Mouse (Mus musculus) adrenal gland, adult (tissue): ENCODE results near the gene Fsd1.

Experiments used
- DNase-seq, 2 experiments: peaks; one replicate each; pipeline ENCODE4 v3.0.0; 2022 to 2023; ENCODE audit warnings: low spot score in 1 of 2; ENCODE audit not compliant: inconsistent age in 2 of 2

The Fsd1 gene

DNA sequence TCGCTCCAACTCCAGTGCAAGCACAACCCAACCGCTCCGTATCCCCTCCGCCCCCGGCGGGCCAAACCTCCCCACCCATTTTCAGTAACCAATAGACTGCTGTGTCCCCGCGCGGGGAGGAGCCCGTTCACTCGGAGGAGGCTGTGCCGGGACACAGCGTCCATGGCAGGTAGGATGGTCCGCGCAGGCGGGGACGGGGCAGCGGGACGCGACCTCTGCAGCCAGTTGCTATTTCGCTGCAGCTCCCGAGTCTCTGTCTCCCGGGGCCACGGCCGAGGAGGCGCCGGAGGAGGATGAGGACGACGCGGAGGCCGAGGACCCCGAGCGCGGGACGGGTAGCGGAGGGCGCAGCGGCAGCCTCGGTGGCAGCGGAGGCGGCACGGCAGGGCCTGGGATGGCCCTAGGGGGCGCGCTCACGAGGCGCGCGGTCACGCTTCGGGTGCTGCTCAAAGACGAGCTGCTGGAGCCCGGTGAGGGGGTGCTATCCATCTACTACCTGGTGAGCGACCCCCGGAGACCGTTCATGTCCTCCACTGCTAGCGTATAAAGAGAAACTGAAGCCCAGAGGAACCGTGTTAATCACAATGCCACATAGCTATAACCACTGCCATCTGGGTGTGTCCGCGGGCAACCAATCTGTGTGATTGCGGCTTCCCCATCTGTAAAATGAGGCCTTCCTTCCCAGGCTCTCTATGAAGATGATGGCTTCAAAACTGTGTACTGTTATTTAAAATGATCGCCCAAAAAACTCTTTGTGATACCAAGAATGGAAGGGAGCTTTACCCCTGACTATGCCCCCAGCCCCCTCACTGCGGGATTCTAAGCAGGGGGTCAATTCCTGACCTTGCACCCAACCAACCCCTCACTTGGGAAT, 23.0 kb downstream of the Fsd1 start:
- peak; percentile 96 to 98 for DNase-seq

DNA sequence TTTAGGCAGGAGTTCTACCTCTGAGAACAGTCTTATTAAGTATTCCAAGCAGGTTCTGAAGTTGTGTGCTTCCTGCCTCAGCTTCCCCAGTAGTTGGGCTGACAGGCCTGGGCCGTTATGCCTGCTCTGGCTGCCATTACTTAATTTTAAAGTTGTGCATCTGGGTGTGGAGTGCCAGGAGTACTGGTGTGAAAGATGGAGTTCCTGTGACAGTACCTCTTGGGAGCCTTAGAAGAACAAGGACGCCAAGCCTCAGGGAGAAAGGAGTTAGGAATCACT, 23.6 kb downstream of the Fsd1 start:
- peak in 1 of 2 experiments; percentile 62 for DNase-seq

DNA sequence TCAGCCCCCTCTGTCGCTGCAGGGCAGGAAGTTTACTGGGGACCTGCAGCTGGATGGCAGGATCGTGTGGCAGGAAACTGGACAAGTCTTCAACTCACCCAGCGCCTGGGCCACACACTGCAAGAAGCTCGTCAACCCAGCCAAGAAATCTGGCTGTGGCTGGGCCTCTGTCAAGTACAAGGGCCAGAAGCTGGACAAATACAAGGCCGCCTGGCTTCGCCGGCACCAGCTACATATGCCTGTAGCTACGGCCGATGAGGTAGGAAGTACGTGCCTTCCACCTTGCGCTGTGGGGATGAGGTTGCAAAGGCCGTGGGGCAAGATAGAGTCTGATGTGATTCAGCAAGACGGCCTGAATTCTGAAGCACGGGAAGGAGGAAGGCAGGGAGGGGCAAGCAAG, 23.9 kb downstream of the Fsd1 start:
- no peak for DNase-seq

DNA sequence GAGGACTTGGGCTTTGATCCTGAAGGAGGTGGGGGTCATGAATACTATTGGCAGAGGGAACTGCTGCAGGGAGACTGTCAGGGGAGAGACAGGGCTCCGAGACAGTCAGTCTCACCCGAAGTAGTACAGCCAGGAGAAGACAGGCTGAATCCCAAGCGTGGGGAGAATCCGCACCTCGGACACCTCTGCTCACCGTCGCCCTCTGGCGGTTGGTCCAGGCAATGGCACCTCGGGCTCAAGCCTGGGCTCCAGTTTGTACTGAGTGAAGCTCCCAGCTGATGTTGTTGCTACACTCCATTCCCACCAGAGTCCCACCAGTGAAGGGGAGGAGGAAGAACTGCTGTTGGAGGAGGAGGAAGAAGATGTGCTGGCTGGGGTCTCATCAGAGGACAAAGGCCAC, 24.4 kb downstream of the Fsd1 start:
- DNase-seq = peak; percentile 82 to 94

DNA sequence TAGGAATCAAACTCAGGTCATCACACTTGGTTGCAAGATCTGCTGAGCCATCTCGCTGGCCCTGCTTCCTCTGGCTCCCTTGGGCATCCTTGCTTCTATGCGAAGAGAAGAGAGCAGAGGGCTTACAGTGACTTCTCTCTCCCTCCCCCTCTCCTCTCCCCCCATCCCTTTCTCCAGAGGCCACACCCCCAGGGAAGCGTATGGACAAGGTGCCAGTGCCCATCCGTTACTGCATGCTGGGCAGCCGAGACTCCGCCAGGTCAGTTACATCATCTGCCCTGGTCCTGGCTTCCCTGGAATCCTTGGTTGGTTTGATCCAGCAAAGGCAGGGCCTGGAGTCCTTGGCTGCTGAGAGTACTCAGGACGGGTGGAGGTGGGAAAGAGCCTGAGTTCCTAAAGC, 25.1 kb downstream of the Fsd1 start:
- no peak for DNase-seq

DNA sequence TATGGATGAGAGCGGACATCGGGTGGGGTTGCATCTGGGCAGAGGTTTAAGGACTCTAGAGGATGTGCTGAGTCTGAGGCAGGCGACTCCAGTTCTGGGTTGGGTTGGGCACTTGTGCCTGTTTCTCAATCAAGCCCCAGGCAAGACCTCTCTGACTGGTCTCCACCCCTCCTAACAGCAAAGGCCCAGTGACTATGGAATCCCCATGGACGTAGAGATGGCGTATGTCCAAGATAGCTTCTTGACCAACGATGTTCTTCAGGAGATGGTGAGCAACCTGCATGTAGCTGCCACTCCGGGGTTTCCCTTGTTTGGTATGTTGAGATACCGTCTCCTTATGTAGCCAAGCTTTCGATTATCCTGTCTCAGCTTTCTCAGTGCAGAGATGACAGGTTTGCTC, 29.0 kb downstream of the Fsd1 start:
- no peak for DNase-seq

DNA sequence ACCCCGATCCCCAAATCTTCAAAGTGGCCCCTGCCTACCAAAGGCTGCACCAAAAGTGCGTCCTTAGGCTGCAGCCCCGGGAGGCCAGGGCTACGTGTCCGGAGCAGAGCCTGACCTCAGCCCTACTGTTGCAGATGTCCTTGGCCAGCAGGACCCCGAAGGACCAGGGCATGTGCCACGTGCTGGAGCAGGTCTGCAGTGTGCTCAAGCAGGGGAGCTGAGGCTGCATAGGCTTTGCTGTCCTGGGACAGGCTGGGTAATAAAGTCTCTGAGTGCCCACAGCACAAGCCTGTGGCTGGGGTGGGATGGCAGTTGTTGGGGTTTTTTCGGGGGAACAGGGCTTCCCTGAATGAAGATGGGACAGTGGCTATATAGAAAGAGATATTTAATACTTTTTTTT, 30.1 kb downstream of the Fsd1 start:
- DNase-seq = peak; percentile 41 to 65

DNA sequence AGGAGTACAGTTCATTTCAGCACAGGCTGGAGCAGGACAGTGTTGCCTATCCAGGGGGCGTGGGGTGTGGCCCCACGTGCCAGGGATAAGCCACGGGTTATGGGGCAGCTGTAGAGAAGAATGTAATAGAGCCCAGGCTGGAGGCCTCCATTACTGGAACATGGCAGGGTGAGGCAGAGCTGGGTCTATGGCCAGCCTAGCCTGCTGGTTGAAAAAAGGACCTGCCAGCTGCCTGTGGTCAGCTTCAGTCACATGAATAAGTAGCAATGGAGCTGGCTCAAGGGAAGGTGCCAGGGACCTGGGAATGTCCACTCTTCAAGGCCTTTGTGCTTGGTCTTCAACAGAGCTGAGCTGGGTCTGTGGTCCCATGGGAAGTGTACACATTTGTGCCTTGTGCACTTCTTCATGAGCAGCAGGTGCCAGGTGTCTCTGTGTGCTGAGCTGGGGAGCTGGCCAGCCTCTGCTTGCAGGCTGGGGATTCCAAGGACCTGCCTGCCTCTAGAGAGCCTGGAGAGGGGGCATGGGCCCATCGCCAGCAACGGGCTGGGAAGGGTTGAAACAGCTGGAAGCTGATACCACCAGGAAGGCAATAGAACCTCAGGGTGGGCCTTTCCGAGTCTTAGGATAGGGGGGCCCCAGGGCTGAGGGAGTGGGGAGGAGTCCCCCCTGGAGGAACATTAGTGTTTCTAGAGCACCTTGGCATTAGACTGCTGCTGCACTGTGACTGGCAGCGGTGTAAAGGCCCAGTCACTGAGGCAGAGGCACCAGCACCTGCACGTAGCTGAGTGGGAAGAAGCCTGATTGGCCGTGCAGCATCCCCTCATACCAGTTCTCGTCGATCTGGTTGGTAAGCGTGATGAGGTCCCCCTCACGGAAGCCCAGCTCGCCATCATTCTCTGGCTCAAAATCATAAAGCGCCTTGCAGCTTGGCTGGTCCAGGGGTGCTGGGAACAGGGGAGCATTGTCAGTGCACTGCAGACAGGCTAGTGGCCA, 30.8 kb downstream of the Fsd1 start:
- DNase-seq = peak in 1 of 2 experiments; percentile 49

DNA sequence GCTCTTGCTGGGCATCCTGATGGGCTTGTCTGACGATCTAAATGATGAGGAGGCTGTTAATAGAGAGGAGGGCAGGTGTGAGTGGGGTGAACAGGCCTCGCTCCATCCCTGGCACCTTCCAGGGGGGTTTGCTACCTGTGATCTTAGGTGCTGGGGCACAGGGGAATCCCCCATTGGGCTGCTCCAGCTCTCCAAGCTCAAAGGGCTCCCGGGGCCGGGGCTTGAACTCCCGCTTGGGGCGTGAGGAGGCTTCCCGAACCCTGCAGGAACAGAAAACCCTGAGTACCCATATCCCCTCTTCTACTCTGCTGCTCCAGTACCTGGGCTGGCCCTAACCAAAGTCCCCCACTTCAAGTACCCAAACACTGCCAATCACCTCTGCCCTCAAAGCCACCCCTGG, 31.5 kb downstream of the Fsd1 start:
- DNase-seq = no peak

DNA sequence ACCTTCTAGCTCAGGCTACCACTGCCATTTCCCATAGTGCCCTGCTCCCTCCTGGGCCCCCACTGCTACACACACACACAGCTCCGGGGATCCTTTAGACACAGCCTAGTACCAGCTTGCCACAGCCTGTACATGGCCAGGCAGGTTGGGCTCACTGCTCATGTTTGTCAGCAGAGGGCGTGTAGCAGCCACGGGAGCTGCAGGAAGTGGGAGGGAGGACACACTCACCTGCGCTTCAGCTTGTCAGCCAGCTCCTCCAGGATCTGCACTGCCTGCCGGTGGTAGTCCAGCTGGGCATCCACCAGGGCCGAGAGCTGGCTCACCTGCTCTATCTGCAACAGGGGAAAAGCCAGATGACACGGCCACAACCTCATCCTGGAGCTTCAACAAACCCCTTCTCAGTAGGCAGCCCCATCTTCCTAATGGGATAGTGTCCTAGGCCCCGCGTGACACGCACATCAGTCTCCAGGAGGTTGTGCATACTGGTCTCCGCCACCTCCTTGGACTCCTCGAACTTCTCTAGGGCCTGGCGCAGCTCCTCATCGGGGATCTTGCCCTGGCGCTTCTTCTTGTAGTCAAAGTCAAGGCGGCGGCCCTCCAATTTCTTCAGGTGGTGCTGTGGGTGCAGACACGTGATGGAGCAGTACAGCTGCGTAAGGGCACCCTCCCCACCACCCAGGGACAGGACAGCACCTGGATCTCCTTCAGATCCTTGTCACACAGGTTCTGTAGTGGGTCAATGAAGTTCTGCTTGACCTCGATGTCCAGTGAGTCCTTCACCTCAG, 32.2 kb downstream of the Fsd1 start:
- peak; percentile 60 to 78 for DNase-seq

DNA sequence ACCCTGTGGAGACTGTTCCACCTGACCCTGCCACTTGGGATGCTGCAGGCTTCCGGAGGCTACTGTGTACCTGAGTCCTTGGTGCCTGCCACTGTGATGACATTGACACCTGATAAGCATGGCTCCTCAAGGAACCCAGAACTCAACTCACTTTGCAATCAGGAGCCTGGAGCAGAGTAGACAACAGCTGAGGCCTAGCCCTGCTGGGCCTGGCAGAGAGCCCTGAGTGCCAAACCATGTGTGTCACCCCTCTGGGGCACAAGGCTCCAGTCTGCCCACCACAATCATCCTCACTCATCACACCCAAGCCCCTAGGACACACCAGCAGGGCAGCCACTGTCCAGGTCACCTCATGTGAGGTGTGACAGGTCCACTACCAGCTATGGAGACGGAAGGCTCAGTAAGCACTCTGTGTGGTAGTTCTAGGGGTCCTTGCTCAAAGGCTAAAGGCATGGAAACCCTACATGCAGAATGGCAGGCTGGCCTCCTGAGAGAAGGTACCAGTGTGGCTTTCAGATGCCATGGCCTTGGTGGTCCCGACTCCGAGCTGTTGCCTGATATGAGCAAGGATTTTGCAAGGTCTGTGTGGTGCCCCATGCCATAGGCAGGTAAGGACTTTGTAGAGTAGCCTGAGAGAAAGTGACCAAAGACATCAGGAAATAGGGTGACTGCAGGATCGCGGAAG, 34.2 kb downstream of the Fsd1 start:
- peak in 1 of 2 experiments; percentile 47 for DNase-seq

DNA sequence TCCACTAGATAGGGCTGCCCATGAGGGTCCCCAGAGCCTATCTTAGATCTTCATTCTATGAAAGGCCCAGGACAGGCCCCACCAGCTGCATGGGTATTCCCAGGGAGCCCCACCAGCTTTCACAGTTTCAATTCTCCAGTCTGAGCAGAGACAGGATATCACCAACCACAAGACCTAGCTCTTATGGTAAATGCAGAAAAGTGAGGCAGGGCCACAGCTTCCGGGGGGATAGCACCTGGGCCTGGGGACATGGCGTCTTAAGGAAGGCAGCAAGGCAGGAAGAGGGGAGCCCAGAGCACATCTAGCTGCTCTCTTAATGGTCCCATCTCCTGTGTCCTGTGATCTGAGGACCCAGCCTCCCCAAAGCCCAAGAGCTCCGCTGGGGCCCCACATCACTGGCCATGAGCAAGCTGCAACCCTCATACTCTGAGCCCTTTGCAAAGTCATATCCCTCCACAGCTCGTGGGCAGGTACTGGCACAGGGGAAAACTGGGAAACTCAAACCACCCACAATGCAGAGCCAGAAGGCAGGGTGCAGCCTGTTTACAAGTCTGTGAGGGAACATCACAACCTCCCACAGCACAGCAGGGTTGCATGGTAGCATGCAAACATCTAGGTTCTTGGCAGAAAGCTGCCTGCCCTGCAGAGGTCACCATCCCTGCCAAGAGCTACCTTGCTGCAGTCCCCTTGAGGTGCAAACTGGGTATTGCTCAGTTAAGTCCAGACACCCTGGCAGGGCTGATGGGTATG, 35.0 kb downstream of the Fsd1 start:
- DNase-seq = peak in 1 of 2 experiments; percentile 38

DNA sequence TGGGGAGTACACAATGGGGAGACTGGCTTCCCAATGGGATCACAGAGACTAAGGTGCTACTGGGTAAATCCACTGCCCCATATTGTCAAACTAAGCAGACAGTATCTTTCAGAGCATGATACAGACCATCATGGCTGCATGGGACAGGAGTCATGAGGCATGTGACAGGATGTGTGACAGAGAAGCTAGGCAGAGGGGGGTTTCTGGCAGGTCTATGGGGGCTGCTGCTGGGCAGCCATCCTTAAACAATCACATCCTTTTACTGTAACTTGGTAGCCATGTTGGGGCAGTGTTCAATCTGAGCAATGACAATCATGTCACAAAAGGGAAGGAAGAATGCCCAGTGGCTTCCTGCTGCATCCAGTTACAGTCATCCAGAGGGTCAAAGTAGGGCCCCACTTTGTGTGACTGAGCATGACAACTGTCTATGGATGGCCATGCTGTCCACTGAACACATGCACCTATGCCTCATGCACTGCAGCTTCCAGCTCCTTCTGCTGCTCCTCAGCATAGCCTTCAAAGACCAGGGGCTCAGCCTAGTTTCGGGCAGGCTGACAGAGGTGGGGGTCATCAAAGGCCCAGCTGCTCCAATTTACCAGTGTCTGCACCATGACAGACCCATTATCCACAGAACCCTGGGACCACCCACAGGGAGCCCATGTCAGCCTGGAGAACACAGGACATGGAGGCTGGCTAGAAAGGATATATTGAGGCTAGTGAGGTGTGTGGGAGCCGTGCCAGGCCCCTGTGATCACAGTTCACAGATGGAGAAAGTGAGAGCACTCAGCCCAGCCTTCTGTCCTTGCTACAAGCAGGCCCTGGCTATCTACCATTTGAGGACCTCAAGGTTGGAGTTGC, 36.1 kb downstream of the Fsd1 start:
- DNase-seq = peak; percentile 33 to 54

DNA sequence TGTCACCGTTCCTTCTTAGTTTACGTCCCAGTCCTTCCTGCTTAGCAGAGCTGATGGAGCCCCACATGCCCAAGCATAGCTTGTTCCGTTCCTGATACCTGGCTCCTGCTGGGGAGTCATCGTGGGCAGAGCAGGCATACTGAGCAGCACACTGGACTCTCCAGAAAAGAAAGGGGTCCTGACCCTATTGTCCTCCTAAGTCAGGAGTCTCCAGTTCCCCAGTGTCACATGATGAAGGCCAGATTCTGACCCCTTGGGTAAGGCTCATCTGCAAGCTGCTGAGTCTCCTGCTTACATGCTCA, 36.6 kb downstream of the Fsd1 start:
- DNase-seq = peak in 1 of 2 experiments; percentile 78

DNA sequence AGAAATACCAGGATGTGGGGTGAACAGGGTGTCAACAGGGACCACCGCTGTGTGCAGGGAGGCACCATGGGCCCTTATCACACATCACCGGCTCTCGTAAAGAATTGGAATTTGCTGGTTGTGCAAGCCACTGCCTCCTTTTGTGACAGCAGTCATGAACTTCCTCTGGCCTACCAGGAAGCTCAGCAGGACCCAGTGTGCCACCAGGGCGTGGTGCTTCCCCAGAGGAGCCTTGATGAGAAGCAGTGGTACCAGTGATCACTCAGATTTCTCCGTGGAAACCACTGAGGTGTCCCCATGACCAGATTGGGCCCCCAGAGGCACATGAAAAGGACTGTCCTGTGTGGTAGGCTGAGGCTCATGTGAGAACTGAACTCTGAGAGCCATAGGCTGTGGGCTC, 37.1 kb downstream of the Fsd1 start:
- peak in 1 of 2 experiments; percentile 64 for DNase-seq

DNA sequence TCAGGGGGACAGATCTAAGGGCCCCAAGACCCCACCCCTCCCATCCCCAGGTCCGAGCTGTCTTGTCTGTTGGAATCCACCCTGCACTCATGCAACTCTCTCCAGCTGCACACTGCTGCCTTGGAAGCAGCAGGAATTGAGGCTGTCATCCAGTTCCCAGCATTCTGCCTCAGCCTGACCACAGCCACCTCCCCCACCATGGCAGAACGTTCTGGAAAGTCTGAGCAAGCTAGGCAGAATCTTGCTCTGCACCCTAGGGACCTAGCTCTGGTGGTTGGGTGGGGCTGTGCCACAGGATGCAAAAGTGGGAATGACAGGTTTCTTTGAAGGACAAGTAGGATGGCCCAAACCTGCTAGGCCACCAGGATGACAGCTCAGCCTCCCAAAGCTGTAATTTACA, 38.2 kb downstream of the Fsd1 start:
- DNase-seq = peak in 1 of 2 experiments; percentile 32

DNA sequence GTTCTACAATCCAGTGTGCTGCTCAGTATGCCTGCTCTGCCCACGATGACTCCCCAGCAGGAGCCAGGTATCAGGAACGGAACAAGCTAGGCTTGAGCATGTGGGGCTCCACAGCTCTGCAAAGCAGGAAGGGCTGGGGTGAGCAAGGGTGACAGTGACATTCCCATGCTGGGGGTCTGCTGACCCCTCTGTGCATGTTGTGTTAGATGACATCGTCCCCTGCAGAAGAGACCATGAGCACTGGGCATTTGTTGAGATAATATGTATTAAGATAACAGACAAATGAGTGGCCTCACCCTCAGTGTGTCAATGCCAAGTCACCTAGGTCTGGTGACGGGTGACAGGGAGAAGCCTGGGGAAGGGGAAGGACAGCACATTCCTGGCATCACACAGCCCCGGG, 38.6 kb downstream of the Fsd1 start:
- peak in 1 of 2 experiments; percentile 39 for DNase-seq

DNA sequence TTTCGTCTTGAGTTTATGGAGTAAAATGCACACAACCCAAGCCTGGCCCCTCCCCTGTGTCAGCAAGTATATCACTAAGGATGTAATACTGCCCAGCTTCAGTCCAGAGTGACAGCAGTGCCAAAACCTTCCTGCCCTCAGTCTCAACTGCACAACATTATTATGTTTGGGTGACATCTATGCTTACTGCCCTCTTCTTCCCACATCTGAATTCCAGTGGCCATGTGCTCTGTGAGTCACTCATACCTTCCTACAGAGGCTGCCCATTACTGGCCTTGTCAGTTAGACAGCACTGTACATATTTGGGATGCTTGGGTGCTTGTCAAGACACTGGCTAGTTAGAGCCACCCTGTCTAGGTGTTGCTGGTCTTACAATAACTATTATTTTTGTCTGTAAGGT, 40.0 kb downstream of the Fsd1 start:
- peak; percentile 41 to 68 for DNase-seq

DNA sequence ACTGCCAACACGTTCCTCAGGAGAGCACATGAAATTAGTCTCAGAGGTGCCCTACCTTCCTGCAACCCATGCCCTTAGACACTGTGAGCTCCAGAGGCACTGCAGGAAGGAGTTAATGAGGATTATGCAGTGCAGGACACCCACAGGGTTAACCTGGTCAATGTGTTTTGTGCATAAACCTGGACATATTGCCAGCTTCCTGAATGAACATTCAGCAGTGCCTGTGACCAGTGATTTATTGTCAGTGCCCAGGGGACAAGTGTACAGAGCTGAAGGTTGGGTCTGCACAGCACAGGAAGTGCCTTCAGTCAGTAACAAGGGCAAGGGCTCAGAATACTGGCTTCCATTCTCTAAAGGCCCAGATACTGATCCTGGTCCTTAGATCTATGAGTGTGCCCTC, 40.6 kb downstream of the Fsd1 start:
- DNase-seq = peak; percentile 63 to 77
